Mouse (Mus musculus): ENCODE measurements around the gene Ccdc134.

DNA sequence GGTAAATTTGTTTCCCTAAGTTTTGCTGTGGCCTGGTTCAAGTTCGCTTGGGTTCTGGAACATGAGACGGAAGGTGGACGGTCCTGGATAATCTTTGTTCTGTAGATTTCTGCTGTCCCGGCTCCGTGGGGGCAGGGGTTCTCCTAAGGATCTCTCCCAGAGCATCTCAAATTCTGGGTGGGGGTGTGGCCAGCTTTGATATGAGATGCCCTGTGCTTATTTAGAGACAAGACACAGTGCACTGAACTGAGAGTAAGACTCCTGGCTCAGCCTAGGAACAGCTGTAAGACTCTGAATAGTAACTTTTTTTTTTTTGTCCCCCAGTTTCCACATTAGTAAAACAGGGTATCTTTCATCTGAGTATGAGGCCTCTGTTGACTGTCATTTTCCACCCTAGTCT, 676 bp downstream of the Ccdc134 start:
- TF ChIP-seq POLR2A (IDR thresholded peaks at IDR 0.05; ENCODE audit: insufficient read length, low read depth) (no peak), USF1 (IDR thresholded peaks at IDR 0.05; ENCODE audit: low read depth) (no peak), REST (IDR thresholded peaks at IDR 0.05; ENCODE audit: insufficient read depth, insufficient read length) (no peak), MAX (IDR thresholded peaks at IDR 0.05; ENCODE audit: low read depth) (no peak), E2F4 (IDR thresholded peaks at IDR 0.05; ENCODE audit: insufficient read depth) (no peak), TCF3 (IDR thresholded peaks at IDR 0.05; ENCODE audit: insufficient read length, low read depth) (no peak), TCF12 (IDR thresholded peaks at IDR 0.05; ENCODE audit: insufficient read depth, poor library complexity, severe bottlenecking) (no peak)

All from myocyte (in vitro differentiated cells).